Mouse (Mus musculus): Measurements from ENCODE around the gene Pip4k2a. TPM values are rescaled to one million over a fixed set of nuclear protein-coding genes. Genes with fewer than 3 reads are reported as not detected.

The Pip4k2a gene
- polyA plus RNA-seq, 1 experiment from 2014 or later: 14.9 TPM

DNA sequence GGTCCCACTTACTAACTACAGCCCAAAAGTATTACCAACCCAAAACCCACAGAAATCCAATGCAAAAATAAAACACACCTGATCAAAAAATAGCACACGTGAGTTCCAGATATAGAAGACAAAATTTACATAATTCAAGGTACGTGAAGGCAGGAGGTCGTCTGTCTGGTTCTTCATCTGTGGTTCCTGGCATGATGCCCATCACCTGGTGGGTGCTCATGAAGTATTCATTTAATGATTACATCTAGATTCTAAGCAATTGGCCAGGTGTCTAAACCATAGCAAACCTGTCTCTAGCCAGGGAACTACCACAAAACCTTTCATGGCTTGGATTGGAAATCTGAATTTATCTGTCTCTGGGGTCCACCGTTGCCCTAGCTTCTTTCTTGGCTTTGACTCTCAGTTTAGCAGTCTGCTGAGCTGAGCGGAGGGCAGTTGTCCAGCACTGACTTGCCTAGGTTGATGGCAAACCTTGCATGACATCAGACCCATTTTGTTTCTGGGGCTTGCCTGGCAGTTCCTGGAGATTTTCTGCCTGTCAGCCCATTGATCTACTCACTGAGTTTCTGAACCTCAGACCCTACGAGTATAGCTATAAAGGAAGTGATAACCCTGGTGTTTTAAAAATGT, 182.5 kb downstream of the Pip4k2a start:
- ATAC-seq (ENCODE audit: insufficient number of reproducible peaks, insufficient read depth, low FRiP score, low read depth): no peak
- H3K27ac ChIP-seq (ENCODE audit: low read length): no peak overlapping the region
- no peak overlapping the region for H3K4me3 ChIP-seq (ENCODE audit: low read depth, low read length)
- H3K27me3 ChIP-seq (ENCODE audit: control insufficient read depth, insufficient read depth, low read length): no peaks in the 10 kb centered on the region
- H3K9ac ChIP-seq (replicated peaks; ENCODE audit: low read depth, low read length): no peak overlapping the region
- H3K9me3 ChIP-seq (ENCODE audit: control insufficient read depth, low read depth, low read length): no peaks in the 10 kb centered on the region
- H3K36me3 ChIP-seq (ENCODE audit: control insufficient read depth, insufficient read depth, low read length): no peaks in the 10 kb centered on the region
- no peaks in the 10 kb centered on the region; the same call in 1 of the 2 replicates for H3K4me1 ChIP-seq (ENCODE audit: control insufficient read depth, insufficient read depth, low read length)
- H3K4me2 ChIP-seq (replicated peaks; ENCODE audit: low read depth, low read length): no peak overlapping the region
- 72% methylated on average over 6 of the region's 6 CpGs for WGBS

- no peak for ATAC-seq (ENCODE audit: insufficient number of reproducible peaks, insufficient read depth, low FRiP score, low read depth)
- H3K9me3 ChIP-seq (ENCODE audit: control insufficient read depth, low read depth, low read length): no peaks in the 10 kb centered on the region
- H3K4me2 ChIP-seq (replicated peaks; ENCODE audit: low read depth, low read length): no peak overlapping the region
- H3K9ac ChIP-seq (replicated peaks; ENCODE audit: low read depth, low read length): no peak overlapping the region
- 31% methylated on average over 5 of the region's 5 CpGs for WGBS
- H3K27ac ChIP-seq (ENCODE audit: low read length): no peak overlapping the region
- H3K27me3 ChIP-seq (ENCODE audit: control insufficient read depth, insufficient read depth, low read length): no peaks in the 10 kb centered on the region
- H3K4me1 ChIP-seq (ENCODE audit: control insufficient read depth, insufficient read depth, low read length): no peaks in the 10 kb centered on the region; the same call in 1 of the 2 replicates
- no peaks in the 10 kb centered on the region for H3K36me3 ChIP-seq (ENCODE audit: control insufficient read depth, insufficient read depth, low read length)
- H3K4me3 ChIP-seq (ENCODE audit: low read depth, low read length): no peak overlapping the region
Observed at GRCm38 (mm10) chr2:18814447-18814804, 183.5 kb downstream of the Pip4k2a start.

- WGBS: 48% methylated on average over 11 of the region's 11 CpGs
Observed at GRCm38 (mm10) chr2:18813683-18814446, 184.1 kb downstream of the Pip4k2a start.

DNA sequence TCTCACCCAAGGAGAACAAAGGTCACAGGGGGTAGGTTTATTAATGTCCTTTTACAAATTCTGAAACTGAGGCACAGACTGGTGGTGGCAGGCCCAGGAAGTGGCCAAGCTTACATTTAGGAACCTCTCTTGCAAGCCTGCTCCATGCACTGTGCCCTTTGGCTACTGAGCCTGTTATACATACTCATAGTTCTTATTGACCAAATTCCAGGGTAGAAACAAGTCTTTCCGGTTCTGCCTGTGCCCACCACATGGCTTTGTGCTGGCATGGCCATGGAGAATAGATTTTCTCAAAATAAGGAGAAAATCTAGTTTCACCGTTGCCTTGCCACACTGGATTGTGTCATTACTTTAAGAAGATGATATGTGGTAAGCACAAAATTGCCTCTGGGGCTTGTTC, 190.0 kb downstream of the Pip4k2a start:
- no peak for ATAC-seq (ENCODE audit: insufficient number of reproducible peaks, insufficient read depth, low FRiP score, low read depth)

More at GRCm38 (mm10) chr2:18813683-18814446, 184.1 kb downstream of the Pip4k2a start:
- ATAC-seq (ENCODE audit: insufficient number of reproducible peaks, insufficient read depth, low FRiP score, low read depth): peak; percentile 42; the same call in 1 of the 2 replicates
- no peaks in the 10 kb centered on the region for H3K27me3 ChIP-seq (ENCODE audit: control insufficient read depth, insufficient read depth, low read length)
- H3K36me3 ChIP-seq (ENCODE audit: control insufficient read depth, insufficient read depth, low read length): no peaks in the 10 kb centered on the region
- no peak overlapping the region for H3K9ac ChIP-seq (replicated peaks; ENCODE audit: low read depth, low read length)
- no peak overlapping the region for H3K27ac ChIP-seq (ENCODE audit: low read length)
- H3K4me1 ChIP-seq (ENCODE audit: control insufficient read depth, insufficient read depth, low read length): no peaks in the 10 kb centered on the region; the same call in 1 of the 2 replicates
- no peak overlapping the region for H3K4me2 ChIP-seq (replicated peaks; ENCODE audit: low read depth, low read length)
- H3K9me3 ChIP-seq (ENCODE audit: control insufficient read depth, low read depth, low read length): no peaks in the 10 kb centered on the region
- no peak overlapping the region for H3K4me3 ChIP-seq (ENCODE audit: low read depth, low read length)

GRCm38 (mm10) chr2:18801281-18801862, 196.6 kb downstream of the Pip4k2a start:
- no peaks in the 10 kb centered on the region for H3K9me3 ChIP-seq (ENCODE audit: control insufficient read depth, low read depth, low read length)
- H3K4me2 ChIP-seq (replicated peaks; ENCODE audit: low read depth, low read length): no peak overlapping the region
- ATAC-seq (ENCODE audit: insufficient number of reproducible peaks, insufficient read depth, low FRiP score, low read depth): no peak; the same call in 1 of the 2 replicates
- whole genome bisulfite sequencing: 12% methylated on average over 19 of the region's 19 CpGs
- 0 out of 2 replicates have a peak overlapping the region, but pooled peaks have one; percentile 40 for H3K4me3 ChIP-seq (ENCODE audit: low read depth, low read length)
- H3K27me3 ChIP-seq (ENCODE audit: control insufficient read depth, insufficient read depth, low read length): peaks cover 28% of the 10 kb centered on the region
- H3K9ac ChIP-seq (replicated peaks; ENCODE audit: low read depth, low read length): no peak overlapping the region
- H3K4me1 ChIP-seq (ENCODE audit: control insufficient read depth, insufficient read depth, low read length): peaks cover 17% of the 10 kb centered on the region
- H3K36me3 ChIP-seq (ENCODE audit: control insufficient read depth, insufficient read depth, low read length): no peaks in the 10 kb centered on the region
- H3K27ac ChIP-seq (ENCODE audit: low read length): no peak overlapping the region

More for the DNA sequence above, 190.0 kb downstream of the Pip4k2a start:
- no peaks in the 10 kb centered on the region for H3K36me3 ChIP-seq (ENCODE audit: control insufficient read depth, insufficient read depth, low read length)
- H3K4me2 ChIP-seq (replicated peaks; ENCODE audit: low read depth, low read length): no peak overlapping the region
- no peaks in the 10 kb centered on the region for H3K27me3 ChIP-seq (ENCODE audit: control insufficient read depth, insufficient read depth, low read length)
- no peaks in the 10 kb centered on the region for H3K9me3 ChIP-seq (ENCODE audit: control insufficient read depth, low read depth, low read length)
- 53% methylated on average over 2 of the region's 2 CpGs for WGBS
- H3K4me3 ChIP-seq (ENCODE audit: low read depth, low read length): no peak overlapping the region
- H3K4me1 ChIP-seq (ENCODE audit: control insufficient read depth, insufficient read depth, low read length): no peaks in the 10 kb centered on the region; the same call in 1 of the 2 replicates
- H3K9ac ChIP-seq (replicated peaks; ENCODE audit: low read depth, low read length): no peak overlapping the region
- H3K27ac ChIP-seq (ENCODE audit: low read length): no peak overlapping the region

- no peak for ATAC-seq (ENCODE audit: insufficient number of reproducible peaks, insufficient read depth, low FRiP score, low read depth)
- 5% methylated on average over 24 of the region's 24 CpGs for WGBS
- Histone ChIP-seq H3K4me1 (ENCODE audit: control insufficient read depth, insufficient read depth, low read length) (peaks cover 17% of the 10 kb centered on the region), H3K9ac (replicated peaks; ENCODE audit: low read depth, low read length) (no peak overlapping the region), H3K4me2 (replicated peaks; ENCODE audit: low read depth, low read length) (peak overlapping the region; percentile 82), H3K27ac (ENCODE audit: low read length) (no peak overlapping the region), H3K36me3 (ENCODE audit: control insufficient read depth, insufficient read depth, low read length) (no peaks in the 10 kb centered on the region), H3K4me3 (ENCODE audit: low read depth, low read length) (peak overlapping the region; percentile 40), H3K9me3 (ENCODE audit: control insufficient read depth, low read depth, low read length) (no peaks in the 10 kb centered on the region), H3K27me3 (ENCODE audit: control insufficient read depth, insufficient read depth, low read length) (peaks cover 28% of the 10 kb centered on the region)
Observed at GRCm38 (mm10) chr2:18800646-18801251, 197.2 kb downstream of the Pip4k2a start.

- ATAC-seq (ENCODE audit: insufficient number of reproducible peaks, insufficient read depth, low FRiP score, low read depth): peak; percentile 58; the same call in 1 of the 2 replicates
- peak overlapping the region; percentile 40 for H3K4me3 ChIP-seq (ENCODE audit: low read depth, low read length)
- no peaks in the 10 kb centered on the region for H3K9me3 ChIP-seq (ENCODE audit: control insufficient read depth, low read depth, low read length)
- WGBS: under 1% methylated on average over 46 of the region's 46 CpGs
- H3K9ac ChIP-seq (replicated peaks; ENCODE audit: low read depth, low read length): no peak overlapping the region
- H3K4me2 ChIP-seq (replicated peaks; ENCODE audit: low read depth, low read length): peak overlapping the region; percentile 82
- H3K36me3 ChIP-seq (ENCODE audit: control insufficient read depth, insufficient read depth, low read length): no peaks in the 10 kb centered on the region
- H3K27ac ChIP-seq (ENCODE audit: low read length): no peak overlapping the region
- peaks cover 17% of the 10 kb centered on the region for H3K4me1 ChIP-seq (ENCODE audit: control insufficient read depth, insufficient read depth, low read length)
- peaks cover 28% of the 10 kb centered on the region for H3K27me3 ChIP-seq (ENCODE audit: control insufficient read depth, insufficient read depth, low read length)
Observed at GRCm38 (mm10) chr2:18799966-18800645, 197.8 kb downstream of the Pip4k2a start.
